Mouse (Mus musculus) frontal cortex, adult 2 months (tissue): ENCODE results near the gene Mtx1. TPM values are rescaled to one million over a fixed set of nuclear protein-coding genes. Genes with fewer than 3 reads are reported as not detected.
"Not testable (repeated sequence)": the region's sequence is repeated elsewhere in the genome, so short reads cannot be mapped to it uniquely, and the experiment has no call there.

Experiments
- DNase-seq, 2 experiments: peaks; one replicate each; pipeline ENCODE4 v3.0.0; 2022; ENCODE audit warnings: low spot score in 1 of 2; ENCODE audit errors: extremely low spot score in 1 of 2
- polyA plus RNA-seq: library from polyadenylated mRNA; depleted of rRNA; stranded (reverse); fragments of >200 nt; gene quantifications from 2 replicates; pipeline ENCODE4 v1.2.3, GENCODE M21; 2012; rRNA removed

The Mtx1 gene
- polyA plus RNA-seq, 1 experiment = 136 TPM

GRCm38 (mm10) chr3:89161207-89161606, 65.7 kb downstream of the Mtx1 start:
- DNase-seq = not testable (repeated sequence)

GRCm38 (mm10) chr3:89159616-89160344, 67.1 kb downstream of the Mtx1 start, which contains the start of gene Hcn3:
TSS of gene Hcn3 (minus strand) at chr3:89160196.
- peak in 1 of 2 experiments; percentile 57 for DNase-seq

GRCm38 (mm10) chr3:89159211-89159610, 67.7 kb downstream of the Mtx1 start:
- DNase-seq = no peak

Other genes starting within 250 kb of the Mtx1 start
- gene Rusc1, start 133.8 kb downstream of the Mtx1 start, polyA plus RNA-seq = 153 and 157 TPM in 2 replicates
- gene Gm43738, start 126.0 kb downstream of the Mtx1 start, polyA plus RNA-seq = 0.08 TPM in 1 of 2 replicates, not detected in the other
- gene Fdps, start 125.1 kb downstream of the Mtx1 start, polyA plus RNA-seq = 97.5 and 98.5 TPM in 2 replicates
- gene Pklr, start 90.9 kb downstream of the Mtx1 start, polyA plus RNA-seq = not detected in 2 replicates
- gene Hcn3, start 66.9 kb downstream of the Mtx1 start, polyA plus RNA-seq = 33.3 and 36.8 TPM in 2 replicates
- 71.1 and 76.2 TPM in 2 replicates for gene Clk2, start 62.3 kb downstream of the Mtx1 start, polyA plus RNA-seq
- 95.7 and 97.7 TPM in 2 replicates for gene Scamp3, start 49.6 kb downstream of the Mtx1 start, polyA plus RNA-seq
- gene Fam189b, start 43.9 kb downstream of the Mtx1 start, polyA plus RNA-seq = 77.0 and 78.8 TPM in 2 replicates
- 65.4 and 68.7 TPM in 2 replicates for gene Gba, start 24.2 kb downstream of the Mtx1 start, polyA plus RNA-seq
- gene Thbs3, start 11.9 kb downstream of the Mtx1 start, polyA plus RNA-seq = 51.0 and 57.4 TPM in 2 replicates
- 1.1 and 2.1 TPM in 2 replicates for gene Muc1, start 2.0 kb upstream of the Mtx1 start, polyA plus RNA-seq
- 53.0 and 66.4 TPM in 2 replicates for gene Krtcap2, start 18.9 kb upstream of the Mtx1 start, polyA plus RNA-seq
- gene Trim46, start 19.2 kb upstream of the Mtx1 start, polyA plus RNA-seq = 96.7 and 99.7 TPM in 2 replicates
- gene Dpm3, start 32.3 kb upstream of the Mtx1 start, polyA plus RNA-seq = 131 and 188 TPM in 2 replicates
- 90.0 and 93.9 TPM in 2 replicates for gene Slc50a1, start 43.5 kb upstream of the Mtx1 start, polyA plus RNA-seq
- 7.3 and 7.9 TPM in 2 replicates for gene Efna1, start 54.1 kb upstream of the Mtx1 start, polyA plus RNA-seq
- 68.0 and 78.5 TPM in 2 replicates for gene Efna3, start 95.9 kb upstream of the Mtx1 start, polyA plus RNA-seq
- gene Efna4, start 110.9 kb upstream of the Mtx1 start, polyA plus RNA-seq = 0.76 and 1.2 TPM in 2 replicates
- 148 and 157 TPM in 2 replicates for gene Adam15, start 122.9 kb upstream of the Mtx1 start, polyA plus RNA-seq
- gene Dcst2, start 134.9 kb upstream of the Mtx1 start, polyA plus RNA-seq = 0.68 and 0.86 TPM in 2 replicates
- gene Dcst1, start 138.2 kb upstream of the Mtx1 start, polyA plus RNA-seq = 0.08 TPM in 2 replicates
- 15.2 and 15.3 TPM in 2 replicates for gene Zbtb7b, start 167.7 kb upstream of the Mtx1 start, polyA plus RNA-seq
- 5.1 and 6.3 TPM in 2 replicates for gene Lenep, start 175.7 kb upstream of the Mtx1 start, polyA plus RNA-seq
- gene Flad1, start 184.8 kb upstream of the Mtx1 start, polyA plus RNA-seq = 43.7 and 47.7 TPM in 2 replicates
- 7.1 TPM in 2 replicates for gene Cks1b, start 191.3 kb upstream of the Mtx1 start, polyA plus RNA-seq
- 18.2 and 18.6 TPM in 2 replicates for gene Shc1, start 191.4 kb upstream of the Mtx1 start, polyA plus RNA-seq
- gene Pygo2, start 203.1 kb upstream of the Mtx1 start, polyA plus RNA-seq = 42.5 and 51.0 TPM in 2 replicates
- gene Pbxip1, start 209.6 kb upstream of the Mtx1 start, polyA plus RNA-seq = 34.8 and 38.9 TPM in 2 replicates
- 69.0 and 76.7 TPM in 2 replicates for gene Pmvk, start 227.5 kb upstream of the Mtx1 start, polyA plus RNA-seq